Mouse (Mus musculus): ENCODE data around the gene Hoxd9. TPM values are rescaled to one million over a fixed set of nuclear protein-coding genes. Genes with fewer than 3 reads are reported as not detected.
A peak's percentile ranks its signal among the peaks of the same experiment; 100 is the strongest.

Hoxd9 gene
- polyA plus RNA-seq, 1 experiment, result not detected

GRCm38 (mm10) chr2:74726551-74726950 lies 29.0 kb downstream of the Hoxd9 start, which contains the start of gene Gm28230:
Gene Gm28230 (plus strand): TSS chr2:74726728.
- H3K36me3 ChIP-seq (ENCODE audit: control insufficient read depth, insufficient read depth), result no peaks in the 10 kb centered on the region
- H3K79me3 ChIP-seq (ENCODE audit: low read depth), result no peaks in the 10 kb centered on the region
- no peak within 1 kb of the TSS for H3K4me3 ChIP-seq (ENCODE audit: insufficient read depth, poor library complexity, severe bottlenecking)
- no peak within 1 kb of the TSS for H3ac ChIP-seq (ENCODE audit: control insufficient read depth, insufficient read length, low read depth)
- H3K27me3 ChIP-seq (ENCODE audit: control insufficient read depth, insufficient read depth, insufficient read length), result peaks cover 64% of the 10 kb centered on the region
- TF ChIP-seq MAX (IDR thresholded peaks at IDR 0.05), result no peak
- no peaks in the 10 kb centered on the region for H3K79me2 ChIP-seq (ENCODE audit: control insufficient read depth, insufficient read depth)

DNA sequence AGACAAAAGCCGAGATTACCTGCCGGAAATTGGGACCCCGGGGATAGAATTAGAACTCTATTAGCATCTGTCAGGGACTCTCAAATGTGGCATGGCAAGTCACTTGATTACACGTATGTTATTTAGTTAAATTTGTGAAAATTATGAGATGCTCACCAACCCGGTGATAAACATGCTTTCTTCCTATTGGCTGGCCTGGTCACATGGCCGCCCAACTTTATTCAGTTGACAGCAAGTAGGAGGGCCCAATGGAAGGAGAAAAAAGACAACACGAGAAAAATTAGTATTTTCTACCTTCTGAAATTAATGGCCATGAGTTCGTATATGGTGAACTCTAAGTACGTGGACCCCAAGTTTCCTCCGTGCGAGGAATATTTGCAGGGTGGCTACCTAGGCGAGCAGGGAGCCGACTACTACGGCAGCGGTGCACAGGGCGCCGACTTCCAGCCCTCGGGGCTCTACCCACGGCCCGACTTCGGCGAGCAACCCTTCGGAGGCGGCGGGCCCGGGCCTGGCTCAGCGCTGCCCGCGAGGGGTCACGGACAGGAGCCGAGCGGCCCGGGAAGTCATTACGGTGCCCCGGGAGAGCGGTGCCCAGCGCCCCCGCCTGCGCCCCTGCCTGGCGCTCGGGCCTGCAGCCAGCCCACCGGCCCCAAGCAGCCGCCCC lies 29.6 kb downstream of the Hoxd9 start:
- no peak overlapping the region for H3K4me3 ChIP-seq (ENCODE audit: insufficient read depth, poor library complexity, severe bottlenecking)
- no peaks in the 10 kb centered on the region for H3K36me3 ChIP-seq (ENCODE audit: control insufficient read depth, insufficient read depth)
- no peaks in the 10 kb centered on the region for H3K79me2 ChIP-seq (ENCODE audit: control insufficient read depth, insufficient read depth)
- H3K79me3 ChIP-seq (ENCODE audit: low read depth), result no peaks in the 10 kb centered on the region
- H3K27me3 ChIP-seq (ENCODE audit: control insufficient read depth, insufficient read depth, insufficient read length), result peaks cover 68% of the 10 kb centered on the region
- TF ChIP-seq CEBPB (IDR thresholded peaks at IDR 0.05; ENCODE audit: low read depth), result no peak
- TF ChIP-seq CTCF (IDR thresholded peaks at IDR 0.05; ENCODE audit: control insufficient read depth, insufficient read depth, insufficient read length), result no peak
- peak; percentile 34 for TF ChIP-seq USF1 (IDR thresholded peaks at IDR 0.05; ENCODE audit: low read depth)
- no peak overlapping the region for H3ac ChIP-seq (ENCODE audit: control insufficient read depth, insufficient read length, low read depth)

DNA sequence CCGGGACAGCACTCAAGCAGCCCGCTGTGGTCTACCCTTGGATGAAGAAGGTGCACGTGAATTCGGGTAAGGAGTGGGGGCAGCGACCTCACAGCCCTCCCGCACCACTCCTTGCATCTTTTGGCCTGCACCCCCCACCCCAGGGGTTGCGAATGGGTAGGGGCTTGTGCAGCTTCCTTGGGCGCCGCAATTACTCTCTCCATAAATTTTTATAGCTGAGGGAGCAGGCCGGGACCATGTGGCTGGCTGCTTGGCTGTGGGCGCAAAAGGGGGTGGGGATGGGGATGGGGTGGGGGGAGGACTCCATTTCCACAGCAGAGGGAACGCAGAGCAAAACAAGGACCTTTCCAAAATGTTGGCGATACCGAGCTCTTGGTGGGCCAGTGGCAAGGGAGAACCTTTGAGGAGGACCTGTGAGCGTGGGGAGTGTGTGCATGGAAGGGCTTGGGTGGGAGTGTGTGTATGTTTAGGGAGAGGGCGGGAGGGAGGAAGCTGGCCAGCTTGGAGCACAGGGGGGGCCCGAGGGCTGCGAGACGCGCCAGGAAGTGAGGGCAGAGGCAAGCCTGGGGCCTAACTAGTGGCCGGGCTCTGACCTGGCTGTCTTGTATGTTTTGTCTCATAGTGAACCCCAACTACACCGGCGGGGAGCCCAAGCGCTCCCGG lies 30.2 kb downstream of the Hoxd9 start:
- Histone ChIP-seq H3K36me3 (ENCODE audit: control insufficient read depth, insufficient read depth) (no peaks in the 10 kb centered on the region), H3K79me2 (ENCODE audit: control insufficient read depth, insufficient read depth) (no peaks in the 10 kb centered on the region), H3K27me3 (ENCODE audit: control insufficient read depth, insufficient read depth, insufficient read length) (peaks cover 73% of the 10 kb centered on the region), H3ac (ENCODE audit: control insufficient read depth, insufficient read length, low read depth) (no peak overlapping the region), H3K79me3 (ENCODE audit: low read depth) (no peaks in the 10 kb centered on the region), H3K4me3 (ENCODE audit: insufficient read depth, poor library complexity, severe bottlenecking) (no peak overlapping the region)
- TF ChIP-seq CTCF (IDR thresholded peaks at IDR 0.05; ENCODE audit: control insufficient read depth, insufficient read depth, insufficient read length) (no peak), MYOD1 (IDR thresholded peaks at IDR 0.05; ENCODE audit: control insufficient read depth, insufficient read length, low read depth) (no peak), CEBPB (IDR thresholded peaks at IDR 0.05; ENCODE audit: low read depth) (no peak), FOSL1 (IDR thresholded peaks at IDR 0.05; ENCODE audit: insufficient read depth, low read length, poor library complexity, severe bottlenecking) (no peak), USF1 (IDR thresholded peaks at IDR 0.05; ENCODE audit: low read depth) (no peak), MYOG (IDR thresholded peaks at IDR 0.05; ENCODE audit: control insufficient read depth, extremely low read depth, insufficient read length) (no peak), MAX (IDR thresholded peaks at IDR 0.05) (no peak)

DNA sequence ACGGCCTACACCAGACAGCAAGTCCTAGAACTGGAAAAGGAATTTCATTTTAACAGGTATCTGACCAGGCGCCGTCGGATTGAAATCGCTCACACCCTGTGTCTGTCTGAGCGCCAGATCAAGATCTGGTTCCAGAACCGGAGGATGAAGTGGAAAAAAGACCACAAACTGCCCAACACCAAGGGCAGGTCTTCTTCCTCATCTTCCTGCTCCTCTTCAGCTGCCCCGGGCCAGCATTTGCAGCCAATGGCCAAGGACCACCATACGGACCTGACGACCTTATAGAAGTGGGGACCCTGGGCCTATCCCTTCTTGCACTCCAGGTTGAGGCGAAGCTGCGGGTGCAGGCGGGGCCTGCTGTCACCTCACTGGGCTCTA lies 30.8 kb downstream of the Hoxd9 start:
- Histone ChIP-seq H3K4me3 (ENCODE audit: insufficient read depth, poor library complexity, severe bottlenecking) (no peak overlapping the region), H3K79me2 (ENCODE audit: control insufficient read depth, insufficient read depth) (no peaks in the 10 kb centered on the region), H3ac (ENCODE audit: control insufficient read depth, insufficient read length, low read depth) (no peak overlapping the region), H3K36me3 (ENCODE audit: control insufficient read depth, insufficient read depth) (no peaks in the 10 kb centered on the region), H3K27me3 (ENCODE audit: control insufficient read depth, insufficient read depth, insufficient read length) (peaks cover 72% of the 10 kb centered on the region), H3K79me3 (ENCODE audit: low read depth) (no peaks in the 10 kb centered on the region)
- TF ChIP-seq MYOG (IDR thresholded peaks at IDR 0.05; ENCODE audit: control insufficient read depth, extremely low read depth, insufficient read length) (no peak), CEBPB (IDR thresholded peaks at IDR 0.05; ENCODE audit: low read depth) (no peak)

- no peaks in the 10 kb centered on the region for H3K79me3 ChIP-seq (ENCODE audit: low read depth)
- no peaks in the 10 kb centered on the region for H3K79me2 ChIP-seq (ENCODE audit: control insufficient read depth, insufficient read depth)
- TF ChIP-seq MYOD1 (IDR thresholded peaks at IDR 0.05; ENCODE audit: control insufficient read depth, insufficient read length, low read depth), result no peak
- TF ChIP-seq MAX (IDR thresholded peaks at IDR 0.05), result no peak
- no peak for TF ChIP-seq CEBPB (IDR thresholded peaks at IDR 0.05; ENCODE audit: low read depth)
- TF ChIP-seq FOSL1 (IDR thresholded peaks at IDR 0.05; ENCODE audit: insufficient read depth, low read length, poor library complexity, severe bottlenecking), result no peak
- no peak for TF ChIP-seq MYOG (IDR thresholded peaks at IDR 0.05; ENCODE audit: control insufficient read depth, extremely low read depth, insufficient read length)
- TF ChIP-seq USF1 (IDR thresholded peaks at IDR 0.05; ENCODE audit: low read depth), result no peak
- TF ChIP-seq CTCF (IDR thresholded peaks at IDR 0.05; ENCODE audit: control insufficient read depth, insufficient read depth, insufficient read length), result no peak
- peaks cover 74% of the 10 kb centered on the region for H3K27me3 ChIP-seq (ENCODE audit: control insufficient read depth, insufficient read depth, insufficient read length)
- no peak overlapping the region for H3K4me3 ChIP-seq (ENCODE audit: insufficient read depth, poor library complexity, severe bottlenecking)
- H3K36me3 ChIP-seq (ENCODE audit: control insufficient read depth, insufficient read depth), result no peaks in the 10 kb centered on the region
- no peak overlapping the region for H3ac ChIP-seq (ENCODE audit: control insufficient read depth, insufficient read length, low read depth)
Observed at GRCm38 (mm10) chr2:74730331-74730730, 32.8 kb downstream of the Hoxd9 start.

GRCm38 (mm10) chr2:74731055-74731454 lies 33.5 kb downstream of the Hoxd9 start:
- Histone ChIP-seq H3ac (ENCODE audit: control insufficient read depth, insufficient read length, low read depth) (no peak overlapping the region), H3K79me2 (ENCODE audit: control insufficient read depth, insufficient read depth) (no peaks in the 10 kb centered on the region), H3K79me3 (ENCODE audit: low read depth) (no peaks in the 10 kb centered on the region), H3K36me3 (ENCODE audit: control insufficient read depth, insufficient read depth) (no peaks in the 10 kb centered on the region), H3K4me3 (ENCODE audit: insufficient read depth, poor library complexity, severe bottlenecking) (no peak overlapping the region), H3K27me3 (ENCODE audit: control insufficient read depth, insufficient read depth, insufficient read length) (peaks cover 74% of the 10 kb centered on the region)
- TF ChIP-seq FOSL1 (IDR thresholded peaks at IDR 0.05; ENCODE audit: insufficient read depth, low read length, poor library complexity, severe bottlenecking) (no peak), MYOD1 (IDR thresholded peaks at IDR 0.05; ENCODE audit: control insufficient read depth, insufficient read length, low read depth) (no peak), USF1 (IDR thresholded peaks at IDR 0.05; ENCODE audit: low read depth) (no peak), MYOG (IDR thresholded peaks at IDR 0.05; ENCODE audit: control insufficient read depth, extremely low read depth, insufficient read length) (no peak), CEBPB (IDR thresholded peaks at IDR 0.05; ENCODE audit: low read depth) (no peak), CTCF (IDR thresholded peaks at IDR 0.05; ENCODE audit: control insufficient read depth, insufficient read depth, insufficient read length) (no peak), MAX (IDR thresholded peaks at IDR 0.05) (no peak)

All from C2C12 (cell line).